Mouse (Mus musculus): Measurements from ENCODE around the gene Rbm28.

GRCm38 (mm10) chr6:29170063-29170921, 5.5 kb upstream of the Rbm28 start:
- TF ChIP-seq CTCF (IDR thresholded peaks at IDR 0.05; ENCODE audit: low read depth) (no peak), EP300 (IDR thresholded peaks at IDR 0.05; ENCODE audit: low read depth) (no peak)

Data from liver, postnatal 0 days (tissue).